Mouse (Mus musculus) activated CD4-positive, CD25-positive, alpha-beta regulatory T cell, adult 4 months (primary cell): Measurements from ENCODE around the gene Hap1. TPM values are rescaled to one million over a fixed set of nuclear protein-coding genes. Genes with fewer than 3 reads are reported as not detected.
"Not testable (repeated sequence)": the region's sequence is repeated elsewhere in the genome, so short reads cannot be mapped to it uniquely, and the experiment has no call there.

Experiments
- ATAC-seq: one replicate; pipeline ENCODE4 v1.8.0; 2017
- polyA plus RNA-seq, 2 experiments: library from polyadenylated mRNA; unstranded; fragments of 100-300 nt; shearing (Covaris generic); gene quantifications; one replicate each; pipeline ENCODE4 v1.2.1; 2017

The Hap1 gene
- polyA plus RNA-seq, 2 experiments from 2014 or later, result 0.87 TPM; not detected in 1

- ATAC-seq, result no peak
Observed at GRCm38 (mm10) chr11:100389931-100390445, 34.1 kb upstream of the Hap1 start.

- ATAC-seq, result no peak
Observed at GRCm38 (mm10) chr11:100388588-100388987, 32.7 kb upstream of the Hap1 start.

DNA sequence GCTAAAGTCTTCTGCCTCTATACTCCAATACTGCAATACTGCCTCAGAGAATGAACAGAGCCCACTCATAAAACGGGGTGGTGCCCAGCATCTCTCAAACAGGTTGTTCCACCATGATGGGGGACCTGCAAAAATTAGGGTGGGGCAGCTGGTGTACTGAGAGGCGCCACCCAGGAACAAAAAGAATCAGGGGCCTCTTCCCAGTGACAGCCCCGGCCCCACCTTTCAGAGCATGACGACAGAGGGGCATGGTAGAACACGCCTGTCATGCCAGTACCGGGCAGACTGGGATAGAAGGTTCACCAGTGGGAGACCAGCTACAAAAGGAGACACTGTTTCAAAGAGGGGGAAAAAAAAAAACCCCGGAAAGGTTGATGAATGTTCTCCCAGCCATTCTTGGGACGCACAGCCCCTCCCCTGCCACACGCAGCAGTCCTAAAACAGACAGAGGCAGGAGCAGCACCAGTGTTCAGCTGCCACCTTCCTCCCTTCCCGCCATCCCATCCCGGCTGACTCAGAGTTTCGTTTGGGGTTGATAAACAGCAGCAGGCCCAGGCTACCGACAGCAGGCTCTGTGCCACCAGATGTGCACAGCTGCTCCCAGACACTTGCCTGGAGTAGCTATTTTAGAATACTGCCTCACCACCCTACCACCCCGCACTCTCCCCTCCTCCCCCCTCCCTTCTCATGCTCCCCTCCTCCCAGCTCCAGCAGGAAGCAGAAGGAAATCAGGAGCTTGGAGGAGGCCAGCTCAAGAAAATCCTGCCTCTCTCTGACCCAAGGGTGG lies 31.9 kb upstream of the Hap1 start:
- ATAC-seq, result no peak

GRCm38 (mm10) chr11:100387111-100387510 lies 31.2 kb upstream of the Hap1 start:
- no peak for ATAC-seq

- ATAC-seq, result no peak
Observed at GRCm38 (mm10) chr11:100386586-100386985, 30.7 kb upstream of the Hap1 start.

DNA sequence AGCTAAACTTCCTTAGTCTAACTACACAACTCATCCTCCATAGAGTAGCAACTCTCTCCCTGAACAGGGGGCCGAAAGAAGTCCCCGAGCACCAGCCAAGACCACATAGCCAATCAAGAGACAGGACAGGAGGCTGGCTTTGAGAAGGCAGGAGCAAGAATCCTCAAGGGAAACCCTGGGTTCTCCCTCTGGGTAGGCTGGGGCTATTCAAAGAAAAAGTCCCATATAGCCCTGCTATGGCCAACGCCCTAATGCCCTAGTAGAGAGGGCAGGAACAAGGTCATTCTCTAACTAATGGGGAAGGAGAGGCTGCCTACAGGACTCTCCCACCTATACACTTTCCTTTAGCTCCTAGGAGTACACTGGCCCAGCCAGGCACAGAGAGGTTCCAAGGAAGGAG lies 29.1 kb upstream of the Hap1 start:
- ATAC-seq, result no peak

DNA sequence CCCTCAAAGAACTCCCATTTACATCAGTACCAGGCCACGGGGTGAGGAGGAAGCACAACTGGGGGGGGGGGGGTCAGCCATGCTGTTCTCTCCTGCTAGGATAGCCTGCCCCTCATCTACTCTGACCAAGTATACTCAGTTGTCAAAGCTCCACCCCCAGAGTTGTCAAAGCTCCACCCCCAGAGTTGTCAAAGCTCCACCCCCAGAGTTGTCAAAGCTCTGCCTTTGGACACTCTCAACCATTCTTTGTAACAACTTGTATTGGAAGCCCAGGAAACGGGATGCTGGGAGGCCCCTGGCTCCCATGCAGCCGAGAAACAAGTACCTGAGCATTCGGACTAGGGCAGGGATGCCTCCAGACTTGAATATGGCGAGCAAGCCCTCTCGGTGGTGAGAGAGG lies 26.8 kb upstream of the Hap1 start:
- no peak for ATAC-seq

GRCm38 (mm10) chr11:100379311-100379710 lies 23.4 kb upstream of the Hap1 start:
- ATAC-seq, result no peak

DNA sequence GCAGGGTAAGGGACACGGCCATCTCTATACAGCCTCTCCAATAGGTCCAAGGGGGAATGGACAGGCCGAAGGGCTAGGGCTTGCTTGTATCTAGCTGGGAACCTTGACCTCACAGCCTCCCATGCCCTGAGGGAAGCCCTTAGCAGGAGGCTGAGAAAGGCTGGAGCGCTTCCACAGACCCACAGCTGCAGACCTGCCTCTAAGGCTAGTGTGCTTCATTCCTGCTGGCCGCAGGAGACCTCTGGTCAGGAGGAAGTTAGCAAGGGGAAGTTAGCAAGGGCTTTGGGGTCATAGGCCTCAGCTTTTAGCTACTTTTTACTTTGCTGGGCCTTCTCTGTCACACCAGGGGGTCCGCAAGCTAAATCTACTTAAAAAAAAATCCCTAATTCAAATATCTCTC lies 22.5 kb upstream of the Hap1 start:
- ATAC-seq, result no peak

- ATAC-seq, result no peak
Observed at GRCm38 (mm10) chr11:100377989-100378388, 22.1 kb upstream of the Hap1 start.

- ATAC-seq, result no peak
Observed at GRCm38 (mm10) chr11:100376746-100377389, 20.9 kb upstream of the Hap1 start.

DNA sequence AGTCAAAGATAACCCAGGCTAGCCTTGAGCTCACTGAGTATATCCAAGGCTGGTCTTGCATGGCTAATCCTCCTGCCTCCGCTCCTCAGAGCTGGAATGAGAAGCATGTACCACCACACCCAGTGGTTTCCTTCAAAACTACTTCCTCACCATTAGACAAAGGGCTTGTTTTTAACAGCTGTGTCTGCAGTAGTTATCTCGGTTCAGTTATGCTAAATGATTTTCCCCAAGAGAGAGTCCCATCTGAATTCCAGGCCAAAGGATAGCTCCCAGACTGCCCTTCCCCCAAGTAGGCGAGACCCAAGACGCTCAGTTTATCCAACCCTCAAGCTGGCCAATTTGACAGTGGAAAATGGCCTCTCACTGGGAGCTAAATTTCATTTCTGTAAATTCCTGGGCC lies 20.1 kb upstream of the Hap1 start:
- no peak for ATAC-seq

GRCm38 (mm10) chr11:100375127-100375526 lies 19.2 kb upstream of the Hap1 start:
- no peak for ATAC-seq

DNA sequence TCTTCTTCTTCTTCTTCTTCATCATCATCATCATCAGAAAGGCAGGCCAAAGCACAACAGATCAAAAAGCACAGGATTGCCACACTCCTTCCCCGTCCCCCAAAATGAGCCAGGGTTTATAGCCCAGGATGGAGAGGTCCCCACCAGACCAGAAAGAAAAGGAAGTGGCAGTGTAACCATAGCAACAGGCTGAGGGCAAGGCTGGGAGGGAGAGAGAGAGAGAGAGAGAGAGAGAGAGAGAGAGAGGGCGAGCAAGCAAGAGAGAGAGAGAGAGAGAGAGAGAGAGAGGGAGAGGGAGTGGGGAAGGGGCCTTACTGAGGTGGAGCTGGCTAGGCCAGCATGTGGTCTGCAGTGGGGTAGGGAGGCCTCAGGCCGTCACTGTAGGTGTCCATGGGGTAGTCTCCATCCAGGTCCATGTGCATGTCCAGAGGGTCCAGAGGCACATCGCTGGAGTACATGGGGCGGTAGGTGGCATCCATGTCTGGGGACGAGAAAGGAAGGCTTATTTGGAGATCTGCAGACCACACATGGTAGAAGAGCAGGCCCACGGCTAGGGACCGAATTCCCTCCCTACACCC lies 16.1 kb upstream of the Hap1 start:
- no peak for ATAC-seq

- ATAC-seq, result no peak
Observed at GRCm38 (mm10) chr11:100369822-100370221, 13.9 kb upstream of the Hap1 start.

DNA sequence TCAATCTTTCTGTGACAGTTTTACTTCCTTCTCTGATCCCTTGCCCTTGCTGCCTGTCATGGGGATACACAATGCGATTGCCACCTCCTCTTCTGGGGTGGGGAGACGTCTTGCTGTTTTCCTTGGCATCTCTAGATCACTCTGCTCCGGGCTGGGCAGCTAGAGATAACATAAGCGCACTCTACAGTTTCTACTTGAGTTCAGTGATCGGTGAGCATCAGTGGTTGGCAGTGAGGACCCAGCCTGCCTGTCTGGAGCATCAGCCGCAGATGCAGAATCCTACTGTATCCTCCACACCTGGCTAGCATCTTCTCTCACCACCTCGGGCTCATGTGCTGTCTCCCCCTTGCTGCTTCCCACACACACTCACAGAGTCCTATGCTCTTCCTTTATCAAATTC lies 13.2 kb upstream of the Hap1 start:
- no peak for ATAC-seq

GRCm38 (mm10) chr11:100362979-100363562 lies 7.1 kb upstream of the Hap1 start:
- no peak for ATAC-seq

DNA sequence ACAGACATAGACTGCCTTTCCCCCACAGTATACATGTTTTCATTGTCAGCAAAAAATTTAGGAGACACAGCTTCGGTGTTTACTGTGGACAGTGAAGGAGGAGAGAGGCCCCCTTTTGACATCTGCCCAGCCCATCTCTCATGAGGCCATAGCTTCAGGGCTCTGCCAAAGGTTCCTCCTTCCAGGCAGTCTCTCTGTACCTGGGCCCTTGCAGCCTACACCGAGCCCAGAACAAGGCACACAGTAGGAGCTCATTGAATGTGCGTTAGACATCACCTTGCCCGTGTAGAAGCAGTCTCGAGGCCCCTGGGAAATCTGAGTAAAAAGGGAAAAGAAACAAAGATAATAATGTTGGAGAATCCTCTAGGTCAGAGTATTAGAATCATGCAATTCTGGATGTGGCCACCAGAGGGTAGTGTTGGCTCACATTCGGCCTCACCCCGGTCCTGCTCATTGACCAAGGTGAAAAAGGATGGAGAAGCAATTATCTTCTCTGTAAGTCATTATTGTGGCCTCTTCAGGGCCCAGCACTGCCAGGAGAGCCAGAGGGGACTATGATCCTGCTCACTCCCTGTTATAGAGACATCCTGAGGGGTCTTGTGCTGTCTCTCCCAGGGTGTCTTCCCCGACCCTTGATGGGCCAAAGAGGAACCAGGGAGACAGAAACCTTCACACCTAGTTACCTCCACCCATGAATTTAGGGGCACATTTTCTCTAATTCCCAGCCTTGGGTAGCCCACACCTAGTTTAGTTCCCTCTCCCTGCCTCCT lies 6.5 kb upstream of the Hap1 start:
- ATAC-seq, result peak; percentile 32

DNA sequence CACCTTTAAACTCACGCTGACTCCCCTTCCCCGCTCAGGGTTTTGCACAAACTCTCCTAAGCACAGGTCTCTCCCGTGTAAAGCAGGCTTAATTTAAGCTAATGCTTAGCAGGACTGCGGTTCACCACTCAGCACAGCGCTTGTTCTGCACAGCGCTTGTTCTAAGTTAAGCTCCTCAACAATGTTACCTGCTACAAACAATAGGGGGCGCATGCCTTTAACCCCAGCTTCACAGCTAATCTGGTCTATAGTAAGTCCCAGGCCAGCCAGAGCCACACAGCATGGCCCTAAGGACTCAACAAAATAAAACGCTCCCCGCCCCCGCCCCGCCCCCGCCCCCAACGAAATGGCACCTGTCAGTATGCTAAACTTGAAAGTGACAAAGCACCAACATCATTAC lies 5.1 kb upstream of the Hap1 start:
- not testable (repeated sequence) for ATAC-seq

DNA sequence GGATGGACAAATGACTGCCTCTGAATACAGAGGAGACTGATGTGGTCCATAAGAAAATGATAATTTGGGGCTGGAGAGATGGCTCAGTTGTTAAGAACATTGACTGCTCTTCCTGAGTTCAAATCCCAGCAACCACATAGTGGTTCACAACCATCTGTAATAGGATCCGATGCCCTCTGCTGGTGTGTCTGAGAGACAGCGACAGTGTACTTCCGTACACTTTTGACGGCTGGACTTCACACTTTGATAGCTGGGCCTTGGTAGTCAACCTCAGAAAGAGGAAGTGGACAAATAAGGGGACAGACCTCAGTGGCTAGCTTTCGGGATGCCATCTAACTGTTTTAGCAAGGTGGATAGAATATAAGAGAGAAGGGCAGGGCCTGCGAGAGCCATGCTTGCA lies 4.2 kb upstream of the Hap1 start:
- no peak for ATAC-seq

DNA sequence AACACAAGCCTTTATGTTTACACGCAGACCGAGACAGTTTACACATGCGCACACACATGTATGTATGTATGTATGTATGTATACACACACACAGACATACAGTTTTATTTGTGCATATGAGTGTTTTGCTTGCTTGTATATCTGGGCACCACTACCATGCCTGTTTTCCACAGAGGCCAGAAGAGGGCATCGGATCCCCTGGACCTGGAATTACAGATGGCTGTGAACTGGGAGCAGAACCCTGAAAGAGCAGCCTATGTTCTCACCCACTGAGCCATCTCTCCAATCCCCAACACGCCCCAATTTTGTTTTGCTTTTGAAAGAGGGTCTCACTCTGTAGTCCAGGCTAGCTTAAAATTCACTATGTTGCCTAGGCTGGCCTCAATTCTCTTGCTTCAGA lies 1.5 kb upstream of the Hap1 start:
- no peak for ATAC-seq

DNA sequence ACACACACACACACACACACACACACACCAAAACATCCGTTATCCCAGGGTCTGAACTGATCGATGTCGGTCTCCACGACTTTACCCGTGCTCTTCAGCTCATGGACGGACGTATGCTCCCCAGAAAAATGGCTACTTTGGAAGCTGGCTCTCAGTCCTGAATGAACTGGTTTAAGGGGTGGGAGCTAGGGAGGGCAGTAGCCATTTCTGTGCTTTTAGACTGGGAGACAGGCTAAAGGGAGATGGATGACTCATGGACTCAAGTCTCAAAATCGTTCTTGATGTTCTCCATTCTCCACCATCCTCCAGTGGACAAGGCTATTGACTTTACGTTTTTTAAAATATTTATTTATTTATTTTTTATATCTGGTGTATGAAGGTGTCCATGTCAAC lies 887 bp upstream of the Hap1 start:
- no peak for ATAC-seq
